Mouse (Mus musculus) CD8-positive naive resting alpha-beta T cell, adult 57 days (primary cell): Measurements from ENCODE around the gene Serpinb11. TPM values are rescaled to one million over a fixed set of nuclear protein-coding genes. Genes with fewer than 3 reads are reported as not detected.

ENCODE experiments used
- total RNA-seq: library from RNA; stranded (reverse); gene quantifications from one replicate; pipeline ENCODE4 v1.2.4, GENCODE M21; 2023

Serpinb11 gene
- not detected for total RNA-seq

DNA sequence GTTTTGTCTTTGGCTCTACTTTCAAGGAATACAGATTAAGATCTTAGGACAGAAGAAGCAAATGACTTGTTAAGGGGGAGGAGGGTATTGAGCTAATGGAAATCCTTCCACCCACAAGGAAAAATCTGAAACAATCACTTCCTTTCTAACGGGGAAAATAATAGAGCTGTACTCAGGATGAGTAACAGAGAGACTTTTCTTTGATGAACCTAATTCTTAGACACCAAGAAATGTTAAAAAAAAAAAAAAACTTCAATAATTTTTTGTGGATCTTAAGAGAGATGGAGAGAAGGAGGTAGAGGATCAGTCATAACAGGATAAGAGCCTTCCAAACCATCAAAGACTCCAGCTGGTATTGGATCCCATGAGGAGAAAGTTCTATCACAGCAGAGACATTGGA is at the start of gene Serpinb11:
TSS of gene Serpinb11 (plus strand) at position 301 of the 400 bp plus-strand sequence.

GRCm38 (mm10) chr1:107399355-107399754 is 38.4 kb downstream of the Serpinb11 start, which contains the start of gene Serpinb7:
Gene Serpinb7, plus strand, starts transcription at chr1:107399655.

Other genes with a start within 250 kb of the Serpinb11 start
- gene Serpinb3b, start 82.8 kb upstream of the Serpinb11 start, total RNA-seq, result not detected
- not detected for gene Serpinb3c, start 82.8 kb upstream of the Serpinb11 start, total RNA-seq
- gene Serpinb7, start 38.5 kb downstream of the Serpinb11 start, total RNA-seq, result not detected
- gene Serpinb2, start 150.2 kb downstream of the Serpinb11 start, total RNA-seq, result not detected
- gene Serpinb8, start 228.8 kb downstream of the Serpinb11 start, total RNA-seq, result not detected